Mouse (Mus musculus): ENCODE measurements around the gene Simc1. TPM values are rescaled to one million over a fixed set of nuclear protein-coding genes. Genes with fewer than 3 reads are reported as not detected.

Gene Simc1
- polyA plus RNA-seq, 1 experiment from 2014 or later: 2.8 TPM

DNA sequence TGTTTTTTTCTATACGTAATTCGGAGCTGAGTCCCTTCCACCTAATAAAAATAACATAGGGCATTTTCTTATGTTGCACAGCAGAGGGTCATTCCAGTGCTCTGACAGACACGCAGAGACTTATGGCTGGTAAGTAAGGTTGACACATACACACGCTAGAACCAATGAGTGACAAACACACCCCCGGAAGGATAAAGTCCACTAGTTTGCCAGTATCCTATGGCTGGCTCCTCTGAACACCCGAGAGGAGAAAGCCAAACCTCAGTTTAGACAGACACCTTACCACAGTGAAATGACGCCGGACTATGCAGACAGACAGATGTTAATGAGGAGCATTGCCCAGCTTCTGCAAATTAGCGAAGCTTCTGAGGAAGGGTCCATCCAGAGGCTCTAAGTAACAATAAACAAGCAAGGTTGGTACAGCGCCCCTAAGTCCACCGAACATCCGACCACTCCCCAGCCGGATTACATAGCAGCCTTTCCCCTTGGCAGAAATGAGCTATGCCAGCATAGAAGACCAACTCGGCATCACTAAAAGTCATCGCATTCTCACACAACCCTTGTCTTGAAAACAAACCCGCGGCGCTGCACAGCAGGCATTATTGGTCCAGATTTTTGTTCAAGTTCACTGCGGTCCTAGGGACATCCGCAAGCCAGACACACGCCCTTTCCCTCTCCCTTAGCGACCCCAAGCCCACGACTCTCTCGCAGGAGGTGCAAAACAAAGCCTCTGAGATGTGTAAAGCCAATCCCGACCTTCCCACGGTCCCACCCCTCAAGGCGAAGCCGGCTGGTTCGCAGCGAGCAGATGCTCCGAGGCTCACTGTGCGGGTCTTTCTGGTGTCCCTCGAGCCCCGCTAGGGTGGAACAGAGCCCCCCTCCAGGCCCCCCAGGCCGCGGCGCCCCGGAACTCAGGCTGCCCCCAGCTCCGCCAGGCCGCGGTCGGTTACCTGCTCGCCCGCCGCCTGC, 60.9 kb downstream of the Simc1 start:
- peak overlapping the region; percentile 36; the same call in 1 of the 2 replicates for H3K27ac ChIP-seq (replicated peaks)
- H3K4me3 ChIP-seq (ENCODE audit: low read depth, low read length): peak overlapping the region; percentile 95
- H3K4me2 ChIP-seq (replicated peaks; ENCODE audit: low read depth): peak overlapping the region; percentile 75
- H3K4me1 ChIP-seq (replicated peaks; ENCODE audit: control insufficient read depth, insufficient read depth): peaks cover 3% of the 10 kb centered on the region; the same call in 1 of the 2 replicates
- peak; percentile 35 for DNase-seq (ENCODE audit: low spot score)
- H3K36me3 ChIP-seq (ENCODE audit: control insufficient read depth, insufficient read depth, low read length): peaks cover 13% of the 10 kb centered on the region
- no peak for TF ChIP-seq EP300 (optimal IDR thresholded peaks at IDR 0.05)
- ATAC-seq (ENCODE audit: low FRiP score, low TSS enrichment): peak; percentile 47; the same call in 1 of the 2 replicates
- H3K9ac ChIP-seq (ENCODE audit: low read length): peak overlapping the region; percentile 93
- H3K27me3 ChIP-seq (ENCODE audit: control insufficient read depth, insufficient read depth, low read length): no peaks in the 10 kb centered on the region
- WGBS: 9% methylated on average over 45 of the region's 45 CpGs
- H3K9me3 ChIP-seq (ENCODE audit: control insufficient read depth, low read length): no peaks in the 10 kb centered on the region

DNA sequence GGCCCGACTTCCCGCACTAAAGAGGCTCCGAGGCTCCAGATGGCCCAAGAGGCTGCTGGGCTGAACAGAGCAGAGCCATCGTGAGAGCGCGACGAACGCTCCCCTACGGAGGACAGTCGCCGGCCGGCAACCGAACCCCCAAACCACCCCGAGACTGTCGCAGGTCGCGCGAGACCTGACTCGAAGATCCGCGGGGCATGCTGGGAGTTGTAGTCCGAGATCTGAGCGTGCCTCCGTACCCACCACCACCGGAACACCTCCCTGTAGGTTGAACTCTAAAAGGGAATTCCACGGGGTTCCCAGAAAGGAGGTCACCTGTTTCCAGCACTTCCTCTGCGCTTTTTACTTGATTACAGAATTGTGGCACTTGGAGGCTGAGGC, 61.6 kb downstream of the Simc1 start, which contains the start of gene 4833439L19Rik:
Gene 4833439L19Rik, minus strand, starts transcription at position 235 of the 381 bp plus-strand sequence.
- Histone ChIP-seq H3K4me3 (ENCODE audit: low read depth, low read length) (peak within 1 kb of the TSS; percentile 95), H3K4me1 (replicated peaks; ENCODE audit: control insufficient read depth, insufficient read depth) (peaks cover 3% of the 10 kb centered on the region; the same call in 1 of the 2 replicates), H3K9ac (ENCODE audit: low read length) (peak within 1 kb of the TSS; percentile 93), H3K27ac (replicated peaks) (peak within 1 kb of the TSS; percentile 36; the same call in 1 of the 2 replicates), H3K36me3 (ENCODE audit: control insufficient read depth, insufficient read depth, low read length) (peaks cover 10% of the 10 kb centered on the region), H3K9me3 (ENCODE audit: control insufficient read depth, low read length) (no peaks in the 10 kb centered on the region), H3K27me3 (ENCODE audit: control insufficient read depth, insufficient read depth, low read length) (no peaks in the 10 kb centered on the region), H3K4me2 (replicated peaks; ENCODE audit: low read depth) (peak within 1 kb of the TSS; percentile 75)
- TF ChIP-seq EP300 (optimal IDR thresholded peaks at IDR 0.05) (peak; percentile 96), CTCF (IDR thresholded peaks at IDR 0.05; ENCODE audit: low read depth) (no peak)
- DNase-seq (ENCODE audit: low spot score) (peak; percentile 94), ATAC-seq (ENCODE audit: low FRiP score, low TSS enrichment) (peak; percentile 95)
- under 1% methylated on average over 27 of the region's 27 CpGs for WGBS

DNA sequence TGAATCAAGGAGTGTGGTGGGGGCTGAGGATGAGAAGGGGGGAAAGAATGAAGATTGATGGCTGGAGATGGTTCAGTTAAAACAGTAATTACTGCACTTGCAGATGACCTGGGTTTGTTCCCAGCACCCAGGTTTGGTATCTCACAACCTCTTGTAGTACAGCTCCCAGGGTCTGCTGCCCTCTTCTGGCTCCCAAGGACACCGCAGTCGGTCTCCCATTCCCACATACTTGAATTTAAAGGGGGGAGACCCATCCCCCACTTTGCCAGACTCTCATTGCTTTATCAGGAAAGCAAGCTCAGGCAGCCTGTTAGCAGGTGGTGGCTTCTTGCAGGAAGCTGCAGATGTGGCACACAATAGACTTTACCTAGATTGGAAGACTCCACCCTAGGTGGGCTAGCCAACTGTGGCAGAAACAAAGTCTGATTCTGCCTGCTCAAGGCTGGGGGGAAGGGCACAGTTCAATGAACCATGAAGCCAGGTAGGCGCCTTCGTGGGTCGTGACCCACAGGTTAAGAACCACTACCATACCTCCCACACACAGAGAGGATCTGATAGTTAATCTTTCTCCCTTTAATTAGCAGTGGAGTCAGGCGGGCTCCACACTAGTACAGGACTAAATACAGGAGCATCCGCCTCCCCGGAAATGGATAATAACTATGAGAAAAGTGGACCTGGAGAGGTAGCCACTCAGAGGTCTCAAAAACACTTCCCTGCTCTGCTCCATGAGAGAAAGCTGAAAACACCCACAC, 62.2 kb downstream of the Simc1 start:
- peak; percentile 50 for DNase-seq (ENCODE audit: low spot score)
- H3K9ac ChIP-seq (ENCODE audit: low read length): no peak overlapping the region
- no peaks in the 10 kb centered on the region for H3K27me3 ChIP-seq (ENCODE audit: control insufficient read depth, insufficient read depth, low read length)
- H3K4me1 ChIP-seq (replicated peaks; ENCODE audit: control insufficient read depth, insufficient read depth): peaks cover 3% of the 10 kb centered on the region; the same call in 1 of the 2 replicates
- H3K9me3 ChIP-seq (ENCODE audit: control insufficient read depth, low read length): no peaks in the 10 kb centered on the region
- peak; percentile 48; the same call in 1 of the 2 replicates for ATAC-seq (ENCODE audit: low FRiP score, low TSS enrichment)
- H3K4me3 ChIP-seq (ENCODE audit: low read depth, low read length): peak overlapping the region; percentile 95
- H3K27ac ChIP-seq (replicated peaks): 0 out of 2 replicates have a peak overlapping the region, but pooled peaks have one; percentile 18
- peaks cover 6% of the 10 kb centered on the region; the same call in 1 of the 2 replicates for H3K36me3 ChIP-seq (ENCODE audit: control insufficient read depth, insufficient read depth, low read length)
- H3K4me2 ChIP-seq (replicated peaks; ENCODE audit: low read depth): peak overlapping the region; percentile 52
- TF ChIP-seq EP300 (optimal IDR thresholded peaks at IDR 0.05): no peak
- peak; percentile 72 for TF ChIP-seq CTCF (IDR thresholded peaks at IDR 0.05; ENCODE audit: low read depth)
- WGBS: 50% methylated on average over 8 of the region's 8 CpGs

DNA sequence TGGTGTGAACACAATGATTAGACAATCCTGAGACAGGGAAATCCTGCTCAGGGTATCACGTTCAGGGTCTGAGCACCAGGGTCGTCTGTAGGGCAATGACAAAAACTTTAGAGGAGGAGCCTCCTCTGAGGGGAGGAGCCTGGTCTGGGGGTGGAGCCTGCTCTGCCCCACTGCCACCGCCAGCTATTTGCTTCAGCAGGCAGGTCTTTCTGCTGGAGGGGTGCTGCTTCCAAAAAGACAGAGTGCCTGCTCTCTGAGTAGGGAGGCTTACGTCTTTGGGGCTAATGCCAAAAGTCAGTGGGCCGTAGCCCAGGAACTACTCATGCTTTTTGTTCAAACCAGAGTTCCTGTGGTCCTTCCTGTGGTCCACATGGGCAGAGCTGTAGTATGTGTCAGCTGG, 64.8 kb downstream of the Simc1 start:
- TF ChIP-seq EP300 (optimal IDR thresholded peaks at IDR 0.05): no peak
- no peak for TF ChIP-seq CTCF (IDR thresholded peaks at IDR 0.05; ENCODE audit: low read depth)
- H3K27ac ChIP-seq (replicated peaks): no peak overlapping the region
- no peak overlapping the region for H3K4me3 ChIP-seq (ENCODE audit: low read depth, low read length)
- ATAC-seq (ENCODE audit: low FRiP score, low TSS enrichment) (no peak), DNase-seq (ENCODE audit: low spot score) (no peak)
- H3K4me2 ChIP-seq (replicated peaks; ENCODE audit: low read depth): no peak overlapping the region
- WGBS: 45% methylated on average over 5 of the region's 5 CpGs
- no peak overlapping the region for H3K9ac ChIP-seq (ENCODE audit: low read length)
- no peaks in the 10 kb centered on the region for H3K27me3 ChIP-seq (ENCODE audit: control insufficient read depth, insufficient read depth, low read length)
- H3K36me3 ChIP-seq (ENCODE audit: control insufficient read depth, insufficient read depth, low read length): no peaks in the 10 kb centered on the region
- peaks cover 3% of the 10 kb centered on the region; the same call in 1 of the 2 replicates for H3K4me1 ChIP-seq (replicated peaks; ENCODE audit: control insufficient read depth, insufficient read depth)
- H3K9me3 ChIP-seq (ENCODE audit: control insufficient read depth, low read length): no peaks in the 10 kb centered on the region

DNA sequence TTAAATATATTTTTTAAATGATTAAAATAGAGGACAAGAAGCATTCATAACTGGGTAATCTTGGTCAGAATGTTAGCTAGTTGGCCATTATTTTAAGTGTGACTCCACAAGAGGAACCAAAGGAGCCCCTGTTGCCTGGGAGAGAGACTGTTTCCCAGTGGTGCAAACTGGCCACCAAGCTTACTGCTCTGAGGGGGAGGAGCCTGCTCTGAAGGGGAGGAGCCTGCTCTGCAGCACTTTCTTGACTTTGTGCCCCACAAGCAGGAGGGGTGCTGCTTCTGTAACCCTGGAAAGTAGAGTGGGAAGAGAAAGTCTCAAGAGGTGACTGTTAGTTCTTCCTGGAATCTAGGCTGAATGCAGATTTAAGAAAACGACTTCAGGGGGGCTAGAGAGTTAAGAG, 65.7 kb downstream of the Simc1 start:
- peaks cover 3% of the 10 kb centered on the region; the same call in 1 of the 2 replicates for H3K4me1 ChIP-seq (replicated peaks; ENCODE audit: control insufficient read depth, insufficient read depth)
- no peak overlapping the region for H3K27ac ChIP-seq (replicated peaks)
- DNase-seq (ENCODE audit: low spot score): no peak
- H3K36me3 ChIP-seq (ENCODE audit: control insufficient read depth, insufficient read depth, low read length): no peaks in the 10 kb centered on the region
- H3K27me3 ChIP-seq (ENCODE audit: control insufficient read depth, insufficient read depth, low read length): no peaks in the 10 kb centered on the region
- H3K9ac ChIP-seq (ENCODE audit: low read length): no peak overlapping the region
- WGBS: 49% methylated on average over 1 of the region's 1 CpGs
- no peak overlapping the region for H3K4me2 ChIP-seq (replicated peaks; ENCODE audit: low read depth)
- H3K9me3 ChIP-seq (ENCODE audit: control insufficient read depth, low read length): no peaks in the 10 kb centered on the region
- TF ChIP-seq CTCF (IDR thresholded peaks at IDR 0.05; ENCODE audit: low read depth): no peak
- TF ChIP-seq EP300 (optimal IDR thresholded peaks at IDR 0.05): no peak
- no peak for ATAC-seq (ENCODE audit: low FRiP score, low TSS enrichment)
- no peak overlapping the region for H3K4me3 ChIP-seq (ENCODE audit: low read depth, low read length)
